Mouse (Mus musculus): ENCODE measurements at regions not wholly inside any gene's neighbourhood (a gene's known extent, or its start where the extent isn't known, plus 50 kb on each side); places are given as distances from the start of the nearest gene placed in this dataset.

DNA sequence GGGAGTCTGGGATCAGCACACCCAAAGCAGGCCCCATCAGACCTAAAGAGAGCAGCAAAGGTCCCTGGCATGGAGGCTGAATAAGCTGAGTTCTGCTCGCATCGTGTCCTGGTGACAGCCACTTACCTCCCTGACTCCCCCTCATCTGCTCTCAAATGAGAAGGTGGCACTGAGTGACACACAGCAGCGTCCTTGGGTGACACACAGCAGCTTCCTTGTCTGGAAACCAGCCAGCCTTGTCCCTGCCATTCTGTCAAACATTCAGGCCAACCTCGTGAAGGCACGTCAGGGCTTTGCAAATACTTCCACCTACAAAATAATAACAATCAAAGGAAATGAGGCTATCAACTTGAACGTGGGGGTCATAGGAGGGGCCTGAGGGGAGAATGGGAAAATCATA, 183.7 kb upstream of the Dnajc19 start:
- peak overlapping the region; percentile 4; the same call in 1 of the 2 replicates for H3K27ac ChIP-seq (ENCODE audit: insufficient read depth, low read depth, low read length)
- WGBS, result 54% methylated on average over 6 of the region's 6 CpGs
- H3K4me3 ChIP-seq (ENCODE audit: insufficient read depth, low read depth, low read length), result no peak overlapping the region
- H3K4me1 ChIP-seq (ENCODE audit: control insufficient read depth, insufficient read depth, low read length), result peaks cover 13% of the 10 kb centered on the region
- TF ChIP-seq POLR2A (IDR thresholded peaks at IDR 0.05; ENCODE audit: insufficient read depth, low read depth, low read length), result no peak
- no peak for TF ChIP-seq CTCF (IDR thresholded peaks at IDR 0.05; ENCODE audit: insufficient read depth, low read depth, low read length)

DNA sequence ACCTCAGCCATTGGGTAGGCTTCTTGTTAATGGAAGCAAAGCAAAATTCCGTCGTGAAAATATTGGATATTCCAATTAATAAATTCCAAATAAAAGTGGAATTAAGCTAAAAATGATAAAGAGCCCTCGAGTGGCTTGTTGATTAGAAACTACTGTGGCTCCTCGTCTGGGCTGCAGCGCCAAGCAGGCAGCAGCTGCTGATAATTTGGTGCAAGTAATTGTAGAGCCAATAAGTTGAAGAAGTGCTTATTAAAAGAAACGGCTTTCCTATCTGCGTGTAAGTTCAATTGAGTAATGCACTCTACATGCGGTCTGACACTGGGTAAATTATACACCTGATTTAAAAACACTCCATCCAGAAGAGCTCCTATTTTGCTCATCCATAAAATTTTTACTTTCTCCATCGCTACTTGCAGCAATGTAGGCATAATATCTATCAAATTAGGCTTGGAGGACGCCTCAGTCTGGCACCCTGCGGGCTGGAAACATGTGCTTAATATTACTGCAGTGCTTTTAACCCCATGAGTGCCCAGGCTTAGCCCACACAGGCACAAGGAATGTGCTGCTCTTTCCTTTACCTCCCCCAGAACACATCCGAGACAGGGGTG, 171.7 kb upstream of the Dnajc19 start:
- no peak overlapping the region for H3K4me3 ChIP-seq (ENCODE audit: insufficient read depth, low read depth, low read length)
- peak overlapping the region; percentile 69 for H3K27ac ChIP-seq (ENCODE audit: insufficient read depth, low read depth, low read length)
- no peak for TF ChIP-seq CTCF (IDR thresholded peaks at IDR 0.05; ENCODE audit: insufficient read depth, low read depth, low read length)
- TF ChIP-seq POLR2A (IDR thresholded peaks at IDR 0.05; ENCODE audit: insufficient read depth, low read depth, low read length), result no peak
- 14% methylated on average over 12 of the region's 12 CpGs for WGBS
- peaks cover 6% of the 10 kb centered on the region for H3K4me1 ChIP-seq (ENCODE audit: control insufficient read depth, insufficient read depth, low read length)

- Histone ChIP-seq H3K4me1 (ENCODE audit: control insufficient read depth, insufficient read depth, low read length) (no peaks in the 10 kb centered on the region), H3K4me3 (ENCODE audit: insufficient read depth, low read depth, low read length) (no peak overlapping the region), H3K27ac (ENCODE audit: insufficient read depth, low read depth, low read length) (no peak overlapping the region)
- 100% methylated on average over 3 of the region's 3 CpGs for WGBS
- TF ChIP-seq CTCF (IDR thresholded peaks at IDR 0.05; ENCODE audit: insufficient read depth, low read depth, low read length) (no peak), POLR2A (IDR thresholded peaks at IDR 0.05; ENCODE audit: insufficient read depth, low read depth, low read length) (no peak)
These were observed 161.0 kb upstream of the Dnajc19 start for GRCm38 (mm10) chr3:34242126-34242525.

- TF ChIP-seq POLR2A (IDR thresholded peaks at IDR 0.05; ENCODE audit: insufficient read depth, low read depth, low read length) (no peak), CTCF (IDR thresholded peaks at IDR 0.05; ENCODE audit: insufficient read depth, low read depth, low read length) (no peak)
- H3K27ac ChIP-seq (ENCODE audit: insufficient read depth, low read depth, low read length), result no peak overlapping the region
- H3K4me3 ChIP-seq (ENCODE audit: insufficient read depth, low read depth, low read length), result no peak overlapping the region
- no peaks in the 10 kb centered on the region for H3K4me1 ChIP-seq (ENCODE audit: control insufficient read depth, insufficient read depth, low read length)
- whole genome bisulfite sequencing, result 36% methylated on average over 2 of the region's 2 CpGs
These were observed 158.9 kb upstream of the Dnajc19 start for GRCm38 (mm10) chr3:34239978-34240377.

GRCm38 (mm10) chr3:34234391-34234790, 153.3 kb upstream of the Dnajc19 start:
- TF ChIP-seq POLR2A (IDR thresholded peaks at IDR 0.05; ENCODE audit: insufficient read depth, low read depth, low read length) (no peak), CTCF (IDR thresholded peaks at IDR 0.05; ENCODE audit: insufficient read depth, low read depth, low read length) (no peak)
- 58% methylated on average over 8 of the region's 8 CpGs for WGBS
- Histone ChIP-seq H3K27ac (ENCODE audit: insufficient read depth, low read depth, low read length) (peak overlapping the region; percentile 41; the same call in 1 of the 2 replicates), H3K4me1 (ENCODE audit: control insufficient read depth, insufficient read depth, low read length) (peaks cover 7% of the 10 kb centered on the region; the same call in 1 of the 2 replicates), H3K4me3 (ENCODE audit: insufficient read depth, low read depth, low read length) (no peak overlapping the region)

- 40% methylated on average over 7 of the region's 7 CpGs for WGBS
- Histone ChIP-seq H3K4me1 (ENCODE audit: control insufficient read depth, insufficient read depth, low read length) (peaks cover 11% of the 10 kb centered on the region; the same call in 1 of the 2 replicates), H3K4me3 (ENCODE audit: insufficient read depth, low read depth, low read length) (no peak overlapping the region), H3K27ac (ENCODE audit: insufficient read depth, low read depth, low read length) (peak overlapping the region; percentile 96)
- TF ChIP-seq CTCF (IDR thresholded peaks at IDR 0.05; ENCODE audit: insufficient read depth, low read depth, low read length) (no peak), POLR2A (IDR thresholded peaks at IDR 0.05; ENCODE audit: insufficient read depth, low read depth, low read length) (no peak)
These were observed 151.5 kb upstream of the Dnajc19 start for GRCm38 (mm10) chr3:34232329-34233250.

DNA sequence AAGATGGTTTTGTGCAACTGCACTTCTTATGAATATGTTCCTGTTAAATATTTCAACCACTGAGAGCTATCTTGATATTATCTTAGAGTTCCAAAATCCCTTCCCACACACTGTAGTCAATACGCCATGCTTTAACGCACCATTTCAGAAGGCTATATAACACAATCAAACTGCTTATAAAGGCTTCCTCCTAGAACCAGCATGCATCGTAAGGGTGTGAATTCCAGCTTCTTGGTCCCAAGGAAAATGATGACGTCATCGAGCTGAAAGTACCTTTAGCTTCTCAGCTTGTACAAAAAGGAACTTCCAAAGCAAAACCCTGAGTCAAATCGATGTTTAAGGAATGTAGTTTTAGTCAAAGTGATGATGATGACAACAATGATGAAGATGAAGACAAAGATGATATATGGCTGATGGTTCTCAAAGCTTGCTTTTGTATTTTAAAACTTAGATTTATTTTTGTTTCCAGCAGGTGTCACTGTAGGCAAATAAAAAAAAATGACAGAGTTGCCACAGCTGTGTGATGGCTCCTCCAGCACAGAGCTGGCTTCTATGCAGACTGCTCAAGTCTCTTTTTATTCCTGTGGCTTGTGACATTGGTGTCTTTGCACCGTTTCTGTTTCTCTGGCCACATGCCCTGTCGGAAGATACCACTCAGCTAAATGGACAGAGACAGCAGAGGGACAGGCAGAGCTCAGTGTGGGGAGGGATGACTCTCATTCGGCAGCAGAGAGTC, 150.6 kb upstream of the Dnajc19 start:
- 31% methylated on average over 9 of the region's 9 CpGs for WGBS
- TF ChIP-seq CTCF (IDR thresholded peaks at IDR 0.05; ENCODE audit: insufficient read depth, low read depth, low read length), result no peak
- TF ChIP-seq POLR2A (IDR thresholded peaks at IDR 0.05; ENCODE audit: insufficient read depth, low read depth, low read length), result no peak
- H3K27ac ChIP-seq (ENCODE audit: insufficient read depth, low read depth, low read length), result peak overlapping the region; percentile 96
- H3K4me3 ChIP-seq (ENCODE audit: insufficient read depth, low read depth, low read length), result no peak overlapping the region
- peaks cover 11% of the 10 kb centered on the region; the same call in 1 of the 2 replicates for H3K4me1 ChIP-seq (ENCODE audit: control insufficient read depth, insufficient read depth, low read length)

GRCm38 (mm10) chr3:34222291-34222690, 141.2 kb upstream of the Dnajc19 start:
- 89% methylated on average over 10 of the region's 10 CpGs for WGBS
- TF ChIP-seq POLR2A (IDR thresholded peaks at IDR 0.05; ENCODE audit: insufficient read depth, low read depth, low read length) (no peak), CTCF (IDR thresholded peaks at IDR 0.05; ENCODE audit: insufficient read depth, low read depth, low read length) (no peak)
- no peak overlapping the region for H3K4me3 ChIP-seq (ENCODE audit: insufficient read depth, low read depth, low read length)

More at GRCm38 (mm10) chr3:34222291-34222690, 141.2 kb upstream of the Dnajc19 start:
- Histone ChIP-seq H3K4me1 (ENCODE audit: control insufficient read depth, insufficient read depth, low read length) (peaks cover 8% of the 10 kb centered on the region; the same call in 1 of the 2 replicates), H3K27ac (ENCODE audit: insufficient read depth, low read depth, low read length) (no peak overlapping the region)
